Mouse (Mus musculus) myocyte (in vitro differentiated cells): ENCODE results near the gene Ezh1. TPM values are rescaled to one million over a fixed set of nuclear protein-coding genes. Genes with fewer than 3 reads are reported as not detected.
A peak's percentile ranks its signal among the peaks of the same experiment; 100 is the strongest.

Source experiments
- H3K27me3 ChIP-seq: one replicate; pipeline ENCODE4 v1.6.1; 2011; ENCODE audit not compliant: control insufficient read depth, insufficient read depth, insufficient read length
- H3K36me3 ChIP-seq: one replicate; pipeline ENCODE4 v1.6.1; 2011; ENCODE audit not compliant: control insufficient read depth, insufficient read depth
- H3K4me2 ChIP-seq: one replicate; pipeline ENCODE4 v1.6.1; 2011; ENCODE audit warnings: low read depth, control low read depth
- H3K4me3 ChIP-seq: one replicate; pipeline ENCODE4 v1.5.1; 2011; ENCODE audit warnings: mild to moderate bottlenecking, control low read depth, moderate library complexity
- H3K79me2 ChIP-seq: one replicate; pipeline ENCODE4 v1.6.1; 2011; ENCODE audit not compliant: control insufficient read depth, insufficient read depth
- H3ac ChIP-seq: one replicate; pipeline ENCODE4 v1.6.1; 2011; ENCODE audit not compliant: control insufficient read depth, insufficient read length
- CEBPB ChIP-seq: IDR thresholded peaks from 2 replicates; pipeline ENCODE4 v1.6.1; 2011; ENCODE audit warnings: mild to moderate bottlenecking, moderate library complexity; ENCODE audit not compliant: poor library complexity, insufficient read depth, severe bottlenecking
- E2F4 ChIP-seq: IDR thresholded peaks from one replicate; pipeline ENCODE4 v1.6.1; 2011; ENCODE audit warnings: mild to moderate bottlenecking, control low read depth, moderate library complexity; ENCODE audit not compliant: insufficient read depth
- MAX ChIP-seq: IDR thresholded peaks from one replicate; pipeline ENCODE4 v1.6.1; 2011; ENCODE audit warnings: low read depth, mild to moderate bottlenecking, control low read depth
- MYOD1 ChIP-seq, 3 experiments: IDR thresholded peaks; one replicate each; pipeline ENCODE4 v1.6.1; 2011; ENCODE audit warnings: control low read depth in 2 of 3, low read depth in 2 of 3, mild to moderate bottlenecking in 2 of 3, moderate library complexity in 1 of 3; ENCODE audit not compliant: insufficient read length in 2 of 3, control insufficient read depth in 1 of 3
- MYOG ChIP-seq, 3 experiments: IDR thresholded peaks; one replicate each; pipeline ENCODE4 v1.6.1; 2011; ENCODE audit warnings: control low read depth in 2 of 3, low read depth in 2 of 3, mild to moderate bottlenecking in 2 of 3; ENCODE audit not compliant: insufficient read length in 2 of 3, control insufficient read depth in 1 of 3, insufficient read depth in 1 of 3
- POLR2A ChIP-seq: IDR thresholded peaks from one replicate; pipeline ENCODE4 v1.6.1; 2011; ENCODE audit warnings: low read depth, mild to moderate bottlenecking, control low read depth, moderate library complexity; ENCODE audit not compliant: insufficient read length
- POLR2AphosphoS2 ChIP-seq: IDR thresholded peaks from one replicate; pipeline ENCODE4 v1.6.1; 2011; ENCODE audit warnings: low read depth, control low read depth; ENCODE audit not compliant: insufficient read length
- REST ChIP-seq: IDR thresholded peaks from one replicate; pipeline ENCODE4 v1.6.1; 2011; ENCODE audit warnings: mild to moderate bottlenecking, control low read depth, moderate library complexity; ENCODE audit not compliant: insufficient read depth, insufficient read length
- SRF ChIP-seq: IDR thresholded peaks from one replicate; pipeline ENCODE4 v1.6.1; 2011; ENCODE audit warnings: low read depth; ENCODE audit not compliant: control insufficient read depth, insufficient read length
- TCF12 ChIP-seq: IDR thresholded peaks from one replicate; pipeline ENCODE4 v1.6.1; 2011; ENCODE audit warnings: mild to moderate bottlenecking, control low read depth; ENCODE audit not compliant: poor library complexity, insufficient read depth, severe bottlenecking
- TCF3 ChIP-seq: IDR thresholded peaks from one replicate; pipeline ENCODE4 v1.6.1; 2011; ENCODE audit warnings: low read depth, control low read depth; ENCODE audit not compliant: insufficient read length
- USF1 ChIP-seq: IDR thresholded peaks from one replicate; pipeline ENCODE4 v1.6.1; 2011; ENCODE audit warnings: low read depth, mild to moderate bottlenecking, control low read depth, moderate library complexity
- polyA plus RNA-seq: library from polyadenylated mRNA; unstranded; fragments of >200 nt; fragmentation: generic; extraction: Trizol; gene quantifications from one replicate; pipeline ENCODE4 v1.2.1, GENCODE M21; 2012; ENCODE audit warnings: missing spikeins

The Ezh1 gene
- polyA plus RNA-seq, 1 experiment = 13.7 TPM

GRCm38 (mm10) chr11:101173112-101173511 lies 53.2 kb downstream of the Ezh1 start:
- H3K4me2 ChIP-seq = peak overlapping the region; percentile 87
- peaks cover 24% of the 10 kb centered on the region for H3K79me2 ChIP-seq
- no peak for TF ChIP-seq MYOG (IDR thresholded peaks at IDR 0.05; ENCODE audit: control insufficient read depth in 1 of 3, insufficient read depth in 1 of 3, insufficient read length in 2 of 3, low read depth in 2 of 3)
- TF ChIP-seq MAX = no peak
- peak overlapping the region; percentile 0 for H3ac ChIP-seq
- no peaks in the 10 kb centered on the region for H3K36me3 ChIP-seq
- H3K27me3 ChIP-seq = no peaks in the 10 kb centered on the region
- H3K4me3 ChIP-seq = peak overlapping the region; percentile 99

GRCm38 (mm10) chr11:101172434-101172815 lies 53.8 kb downstream of the Ezh1 start:
- TF ChIP-seq MYOD1 (IDR thresholded peaks at IDR 0.05; ENCODE audit: control insufficient read depth in 1 of 3, insufficient read length in 2 of 3, low read depth in 2 of 3) (no peak), POLR2AphosphoS2 (no peak), MYOG (IDR thresholded peaks at IDR 0.05; ENCODE audit: control insufficient read depth in 1 of 3, insufficient read depth in 1 of 3, insufficient read length in 2 of 3, low read depth in 2 of 3) (no peak), USF1 (no peak), E2F4 (no peak), TCF3 (no peak), MAX (no peak), SRF (no peak), CEBPB (no peak), REST (no peak), TCF12 (no peak), POLR2A (no peak)
- H3K4me2 ChIP-seq = peak overlapping the region; percentile 100
- no peaks in the 10 kb centered on the region for H3K27me3 ChIP-seq
- no peak overlapping the region for H3ac ChIP-seq
- H3K36me3 ChIP-seq = peaks cover 6% of the 10 kb centered on the region
- H3K79me2 ChIP-seq = peaks cover 24% of the 10 kb centered on the region
- peak overlapping the region; percentile 99 for H3K4me3 ChIP-seq

GRCm38 (mm10) chr11:101171721-101172433 lies 54.4 kb downstream of the Ezh1 start:
- TF ChIP-seq REST = no peak
- peak; percentile 92 for TF ChIP-seq POLR2A
- peak; percentile 58 for TF ChIP-seq E2F4
- TF ChIP-seq POLR2AphosphoS2 = peak; percentile 93
- H3ac ChIP-seq = no peak overlapping the region
- H3K36me3 ChIP-seq = peaks cover 12% of the 10 kb centered on the region
- H3K4me2 ChIP-seq = peak overlapping the region; percentile 100
- H3K4me3 ChIP-seq = peak overlapping the region; percentile 99
- peaks cover 24% of the 10 kb centered on the region for H3K79me2 ChIP-seq
- no peaks in the 10 kb centered on the region for H3K27me3 ChIP-seq

- Histone ChIP-seq H3K27me3 (no peaks in the 10 kb centered on the region), H3K4me2 (peak within 1 kb of the TSS; percentile 100), H3K36me3 (peaks cover 20% of the 10 kb centered on the region), H3K4me3 (peak within 1 kb of the TSS; percentile 99), H3K79me2 (peaks cover 24% of the 10 kb centered on the region), H3ac (peak within 1 kb of the TSS; percentile 81)
- TF ChIP-seq TCF12 (no peak), MYOG (IDR thresholded peaks at IDR 0.05; ENCODE audit: control insufficient read depth in 1 of 3, insufficient read depth in 1 of 3, insufficient read length in 2 of 3, low read depth in 2 of 3) (peak in 1 of 3 experiments; percentile 11), POLR2AphosphoS2 (peak; percentile 93), MAX (no peak), E2F4 (peak; percentile 49), POLR2A (peak; percentile 96), CEBPB (peak; percentile 80), TCF3 (no peak), REST (no peak), USF1 (peak; percentile 71), SRF (peak; percentile 46), MYOD1 (IDR thresholded peaks at IDR 0.05; ENCODE audit: control insufficient read depth in 1 of 3, insufficient read length in 2 of 3, low read depth in 2 of 3) (no peak)
Measured at GRCm38 (mm10) chr11:101170811-101171610, 55.3 kb downstream of the Ezh1 start, which contains the start of gene Plekhh3. Gene Plekhh3, minus strand, starts transcription at chr11:101171351.

- peaks cover 26% of the 10 kb centered on the region for H3K36me3 ChIP-seq
- H3K27me3 ChIP-seq = no peaks in the 10 kb centered on the region
- H3ac ChIP-seq = peak within 1 kb of the TSS; percentile 81
- peaks cover 24% of the 10 kb centered on the region for H3K79me2 ChIP-seq
- peak within 1 kb of the TSS; percentile 99 for H3K4me3 ChIP-seq
- H3K4me2 ChIP-seq = peak within 1 kb of the TSS; percentile 97
- TF ChIP-seq POLR2AphosphoS2 (peak; percentile 58), TCF12 (no peak), CEBPB (no peak), USF1 (no peak), MYOG (IDR thresholded peaks at IDR 0.05; ENCODE audit: control insufficient read depth in 1 of 3, insufficient read depth in 1 of 3, insufficient read length in 2 of 3, low read depth in 2 of 3) (peak in 1 of 3 experiments; percentile 55), MAX (no peak), E2F4 (no peak), SRF (no peak), REST (peak; percentile 68), POLR2A (peak; percentile 60), MYOD1 (IDR thresholded peaks at IDR 0.05; ENCODE audit: control insufficient read depth in 1 of 3, insufficient read length in 2 of 3, low read depth in 2 of 3) (peak in 2 of 3 experiments; percentile 12 to 73), TCF3 (no peak)
Measured at GRCm38 (mm10) chr11:101170354-101170810, 55.9 kb downstream of the Ezh1 start, which contains the start of gene Cntnap1. Gene Cntnap1, plus strand, starts transcription at chr11:101170523.
